Mouse (Mus musculus): ENCODE measurements around the gene Mroh2a.

DNA sequence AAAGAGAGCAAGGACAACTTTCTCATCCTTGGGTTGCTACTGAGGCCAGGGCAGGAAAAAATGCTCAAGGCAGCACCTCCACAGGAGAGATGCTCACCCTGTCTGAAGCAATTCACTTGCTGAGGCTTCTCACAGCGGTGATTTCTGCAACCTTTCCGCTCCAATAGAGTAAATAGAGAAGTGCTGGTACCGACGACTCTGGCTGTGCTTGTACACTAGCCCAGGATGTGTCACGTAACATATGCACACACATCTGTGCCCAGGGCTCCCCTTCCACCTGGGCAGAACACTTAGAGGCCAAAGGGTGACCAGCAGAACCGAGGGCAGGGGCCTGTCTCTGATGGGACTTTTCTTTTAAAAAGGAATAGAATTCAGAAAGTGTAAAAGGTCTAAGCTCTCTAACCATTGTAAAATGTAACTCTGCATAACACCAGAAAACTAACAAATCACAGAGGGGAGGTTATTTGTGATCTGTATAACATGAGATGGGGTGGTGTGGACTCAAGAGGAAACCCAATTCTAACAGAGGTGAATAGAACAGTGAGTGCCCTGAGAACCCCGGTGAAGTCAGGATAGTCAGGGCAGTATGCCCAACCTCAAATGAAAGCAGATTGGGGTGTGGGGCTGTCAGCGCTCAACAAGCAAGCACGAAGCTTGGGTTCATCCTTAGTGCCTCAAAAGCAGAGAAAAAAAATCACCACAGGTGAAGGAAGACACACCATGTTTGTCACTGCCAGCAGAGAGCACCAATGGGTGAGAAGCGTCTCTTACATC lies 34.0 kb downstream of the Mroh2a start:
- TF ChIP-seq CTCF (IDR thresholded peaks at IDR 0.05; ENCODE audit: extremely low read depth, insufficient read depth, low read length), result no peak
- no peak for TF ChIP-seq POLR2A (IDR thresholded peaks at IDR 0.05; ENCODE audit: extremely low read depth, insufficient read depth, low read length)

Data from cortical plate, adult 2 months (tissue).